Mouse (Mus musculus): ENCODE results near the gene Ano4. TPM values are rescaled to one million over a fixed set of nuclear protein-coding genes. Genes with fewer than 3 reads are reported as not detected.

Ano4 gene
- polyA plus RNA-seq, 1 experiment: not detected

GRCm38 (mm10) chr10:89243808-89244207, 100.8 kb downstream of the Ano4 start:
- H3K27ac ChIP-seq (ENCODE audit: control insufficient read depth, insufficient read depth, low read depth, low read length, poor library complexity): no peak overlapping the region
- WGBS: 74% methylated on average over 1 of the region's 1 CpGs
- no peaks in the 10 kb centered on the region for H3K4me1 ChIP-seq (ENCODE audit: control insufficient read depth, insufficient read depth, low read length)
- no peak overlapping the region for H3K4me3 ChIP-seq (replicated peaks; ENCODE audit: control insufficient read depth, low read depth, low read length)
- no peak for TF ChIP-seq POLR2A (IDR thresholded peaks at IDR 0.05; ENCODE audit: borderline replicate concordance, control insufficient read depth, low read depth, low read length)
- no peak for TF ChIP-seq CTCF (IDR thresholded peaks at IDR 0.05; ENCODE audit: control insufficient read depth, insufficient read depth, low read length)

GRCm38 (mm10) chr10:89224524-89224923, 120.0 kb downstream of the Ano4 start:
- no peak overlapping the region for H3K27ac ChIP-seq (ENCODE audit: control insufficient read depth, insufficient read depth, low read depth, low read length, poor library complexity)
- TF ChIP-seq CTCF (IDR thresholded peaks at IDR 0.05; ENCODE audit: control insufficient read depth, insufficient read depth, low read length) (no peak), POLR2A (IDR thresholded peaks at IDR 0.05; ENCODE audit: borderline replicate concordance, control insufficient read depth, low read depth, low read length) (no peak)
- H3K4me3 ChIP-seq (replicated peaks; ENCODE audit: control insufficient read depth, low read depth, low read length): no peak overlapping the region
- H3K4me1 ChIP-seq (ENCODE audit: control insufficient read depth, insufficient read depth, low read length): no peaks in the 10 kb centered on the region
- 38% methylated on average over 7 of the region's 7 CpGs for WGBS

- TF ChIP-seq POLR2A (IDR thresholded peaks at IDR 0.05; ENCODE audit: borderline replicate concordance, control insufficient read depth, low read depth, low read length) (no peak), CTCF (IDR thresholded peaks at IDR 0.05; ENCODE audit: control insufficient read depth, insufficient read depth, low read length) (no peak)
- 69% methylated on average over 6 of the region's 6 CpGs for WGBS
- H3K4me1 ChIP-seq (ENCODE audit: control insufficient read depth, insufficient read depth, low read length): no peaks in the 10 kb centered on the region
- H3K4me3 ChIP-seq (replicated peaks; ENCODE audit: control insufficient read depth, low read depth, low read length): no peak overlapping the region
- no peak overlapping the region for H3K27ac ChIP-seq (ENCODE audit: control insufficient read depth, insufficient read depth, low read depth, low read length, poor library complexity)
Observed at GRCm38 (mm10) chr10:89222284-89222989, 122.1 kb downstream of the Ano4 start.

GRCm38 (mm10) chr10:89216078-89216477, 128.5 kb downstream of the Ano4 start:
- Histone ChIP-seq H3K4me3 (replicated peaks; ENCODE audit: control insufficient read depth, low read depth, low read length) (no peak overlapping the region), H3K27ac (ENCODE audit: control insufficient read depth, insufficient read depth, low read depth, low read length, poor library complexity) (no peak overlapping the region), H3K4me1 (ENCODE audit: control insufficient read depth, insufficient read depth, low read length) (no peaks in the 10 kb centered on the region)
- 84% methylated on average over 6 of the region's 6 CpGs for WGBS
- TF ChIP-seq POLR2A (IDR thresholded peaks at IDR 0.05; ENCODE audit: borderline replicate concordance, control insufficient read depth, low read depth, low read length) (no peak), CTCF (IDR thresholded peaks at IDR 0.05; ENCODE audit: control insufficient read depth, insufficient read depth, low read length) (no peak)

- TF ChIP-seq CTCF (IDR thresholded peaks at IDR 0.05; ENCODE audit: control insufficient read depth, insufficient read depth, low read length) (no peak), POLR2A (IDR thresholded peaks at IDR 0.05; ENCODE audit: borderline replicate concordance, control insufficient read depth, low read depth, low read length) (no peak)
- 49% methylated on average over 2 of the region's 2 CpGs for WGBS
- H3K4me1 ChIP-seq (ENCODE audit: control insufficient read depth, insufficient read depth, low read length): no peaks in the 10 kb centered on the region
- H3K27ac ChIP-seq (ENCODE audit: control insufficient read depth, insufficient read depth, low read depth, low read length, poor library complexity): no peak overlapping the region
- H3K4me3 ChIP-seq (replicated peaks; ENCODE audit: control insufficient read depth, low read depth, low read length): no peak overlapping the region
Observed at GRCm38 (mm10) chr10:89205858-89206257, 138.7 kb downstream of the Ano4 start.

- no peak overlapping the region for H3K27ac ChIP-seq (ENCODE audit: control insufficient read depth, insufficient read depth, low read depth, low read length, poor library complexity)
- TF ChIP-seq CTCF (IDR thresholded peaks at IDR 0.05; ENCODE audit: control insufficient read depth, insufficient read depth, low read length) (no peak), POLR2A (IDR thresholded peaks at IDR 0.05; ENCODE audit: borderline replicate concordance, control insufficient read depth, low read depth, low read length) (no peak)
- no peak overlapping the region for H3K4me3 ChIP-seq (replicated peaks; ENCODE audit: control insufficient read depth, low read depth, low read length)
- H3K4me1 ChIP-seq (ENCODE audit: control insufficient read depth, insufficient read depth, low read length): no peaks in the 10 kb centered on the region
- WGBS: 81% methylated on average over 10 of the region's 10 CpGs
Observed at GRCm38 (mm10) chr10:89196444-89196843, 148.1 kb downstream of the Ano4 start.

GRCm38 (mm10) chr10:89195068-89195467, 149.5 kb downstream of the Ano4 start:
- 71% methylated on average over 3 of the region's 3 CpGs for WGBS
- Histone ChIP-seq H3K4me3 (replicated peaks; ENCODE audit: control insufficient read depth, low read depth, low read length) (no peak overlapping the region), H3K27ac (ENCODE audit: control insufficient read depth, insufficient read depth, low read depth, low read length, poor library complexity) (no peak overlapping the region), H3K4me1 (ENCODE audit: control insufficient read depth, insufficient read depth, low read length) (no peaks in the 10 kb centered on the region)
- TF ChIP-seq POLR2A (IDR thresholded peaks at IDR 0.05; ENCODE audit: borderline replicate concordance, control insufficient read depth, low read depth, low read length): no peak

- TF ChIP-seq POLR2A (IDR thresholded peaks at IDR 0.05; ENCODE audit: borderline replicate concordance, control insufficient read depth, low read depth, low read length) (no peak), CTCF (IDR thresholded peaks at IDR 0.05; ENCODE audit: control insufficient read depth, insufficient read depth, low read length) (no peak)
- Histone ChIP-seq H3K4me1 (ENCODE audit: control insufficient read depth, insufficient read depth, low read length) (no peaks in the 10 kb centered on the region), H3K4me3 (replicated peaks; ENCODE audit: control insufficient read depth, low read depth, low read length) (no peak overlapping the region), H3K27ac (ENCODE audit: control insufficient read depth, insufficient read depth, low read depth, low read length, poor library complexity) (no peak overlapping the region)
- 72% methylated on average over 7 of the region's 7 CpGs for WGBS
Observed at GRCm38 (mm10) chr10:89194440-89194839, 150.1 kb downstream of the Ano4 start.

- no peak overlapping the region for H3K27ac ChIP-seq (ENCODE audit: control insufficient read depth, insufficient read depth, low read depth, low read length, poor library complexity)
- WGBS: 70% methylated on average over 4 of the region's 4 CpGs
- no peak for TF ChIP-seq CTCF (IDR thresholded peaks at IDR 0.05; ENCODE audit: control insufficient read depth, insufficient read depth, low read length)
- TF ChIP-seq POLR2A (IDR thresholded peaks at IDR 0.05; ENCODE audit: borderline replicate concordance, control insufficient read depth, low read depth, low read length): no peak
- no peak overlapping the region for H3K4me3 ChIP-seq (replicated peaks; ENCODE audit: control insufficient read depth, low read depth, low read length)
- H3K4me1 ChIP-seq (ENCODE audit: control insufficient read depth, insufficient read depth, low read length): no peaks in the 10 kb centered on the region
Observed at GRCm38 (mm10) chr10:89177921-89178320, 166.6 kb downstream of the Ano4 start.
